Comparison of ENCODE assay signal across 19 mouse cellular contexts in genomic region chr4:131188066-131188465, GRCm38 (mm10).
DNase-seq lines count a peak whose midpoint lies in the region; ATAC-seq lines count a peak whose summit lies in the region.
"Had no signal": no experiment of that assay in that cellular context is flagged by ENCODE, and none has a peak within 500 bp of the region (broad histone marks: within the 10 kb centered on the region; RNA-seq: fewer than 3 reads in every experiment).

No protein-coding gene starts in this region.

- 0 out of 2 replicates have a peak, but pooled peaks have one; percentile 41 for ATAC-seq in cerebellum, adult (ENCODE audit: insufficient number of reproducible peaks, low FRiP score, low TSS enrichment)
- ATAC-seq: activated CD4-positive, CD25-positive, alpha-beta regulatory T cell, adult 4 months; forebrain, embryonic 15.5 days; hindbrain, postnatal 0 days; inflammation-experienced regulatory T-cells, adult 6 months; intestine, embryonic 16.5 days had no signal

- intact Hi-C loops in heart, postnatal 14 days (cut with DNase I) = no loop called here

- DNase-seq in cerebellum, adult 8-10 months = no peak
- peak; percentile 73 for DNase-seq in brain, adult 2 months (ENCODE audit: low read depth, low spot score)
- DNase-seq in cerebellum, adult 9-11 months = peak; percentile 66
- DNase-seq in heart, postnatal 14 days = no peak
- no peak for DNase-seq in lung, postnatal 4 days
- DNase-seq: adrenal gland, adult 8-10 months; adrenal gland, postnatal 25 days; embryo, embryonic 11 days; gastrocnemius, postnatal 25 days; heart, adult 18-20 months; heart, postnatal 10 days; heart, postnatal 4 days; kidney, adult 18-20 months had no signal

Comparison
In these comparisons a context has a peak if more than half of its experiments do, and no peak if none do; other contexts are left out.
1. DNase-seq: peak in brain, adult 2 months (single experiment) and cerebellum, adult 9-11 months (single experiment); none in cerebellum, adult 8-10 months (single experiment), heart, postnatal 14 days (0 of 2) and lung, postnatal 4 days (0 of 2).